Mouse (Mus musculus): Measurements from ENCODE around the gene Ero1lb. TPM values are rescaled to one million over a fixed set of nuclear protein-coding genes. Genes with fewer than 3 reads are reported as not detected.
A peak's percentile ranks its signal among the peaks of the same experiment; 100 is the strongest.
"Not testable (repeated sequence)": the region's sequence is repeated elsewhere in the genome, so short reads cannot be mapped to it uniquely, and the experiment has no call there.

Gene Ero1lb
- total and polyA plus RNA-seq, 3 experiments = 20.4 to 34.8 (median 26.6) TPM

DNA sequence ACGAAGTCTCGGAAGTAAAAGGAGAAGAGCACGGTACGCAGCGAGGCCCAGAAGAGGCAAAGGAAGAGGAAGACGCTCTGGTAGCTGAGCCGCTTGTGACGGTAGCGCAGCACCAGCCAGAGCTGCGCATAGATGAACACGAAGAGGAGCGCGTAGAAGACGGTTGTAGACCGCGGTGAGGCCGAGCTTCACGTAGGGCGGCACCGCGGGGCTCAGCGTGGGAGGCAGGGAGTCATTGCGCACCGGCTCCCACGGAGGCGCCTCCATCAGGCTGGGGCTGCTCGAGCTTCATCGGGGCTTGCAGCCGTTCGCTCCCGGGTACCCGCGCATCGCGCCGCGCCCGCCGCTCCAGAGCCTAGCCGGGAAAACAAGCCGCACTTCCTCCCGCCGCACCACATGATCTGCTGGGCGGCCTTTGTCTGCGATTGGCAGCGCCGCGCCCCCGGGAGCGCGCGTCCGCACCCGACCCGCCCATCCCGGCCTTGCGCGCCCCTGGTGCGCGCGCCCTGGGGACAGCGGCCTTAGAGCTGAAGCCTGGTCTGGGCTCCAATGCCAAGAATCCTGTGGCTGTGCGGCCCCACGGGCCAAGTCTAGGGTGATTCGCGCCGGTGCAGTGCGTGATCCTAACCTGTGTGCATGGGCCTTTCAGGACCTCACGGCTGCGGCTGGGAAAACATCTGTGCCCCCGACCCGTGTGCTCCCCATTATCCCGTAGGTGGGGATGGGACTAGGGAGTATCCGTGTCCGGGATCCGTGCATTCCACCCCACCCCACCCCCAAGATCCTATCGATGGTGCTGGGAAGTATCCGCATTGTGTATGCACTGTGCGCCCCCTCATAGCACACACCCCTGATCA, 84.6 kb downstream of the Ero1lb start:
- Histone ChIP-seq H3K4me2 (ENCODE audit: insufficient read depth, low read depth, poor library complexity, severe bottlenecking) (peak overlapping the region; percentile 51; the same call in 1 of the 2 replicates), H3K4me3 (replicated peaks in 1 of 3; ENCODE audit: low read depth in 2 of 3, low read length in 2 of 3, poor library complexity in 1 of 3) (peak overlapping the region; percentile 32 to 74 (median 44)), H3K9ac (ENCODE audit: insufficient read depth, low read depth) (peak overlapping the region; percentile 28; the same call in 1 of the 2 replicates)
- H3K79me2 ChIP-seq (replicated peaks; ENCODE audit: control insufficient read depth, extremely low read depth, insufficient read depth, poor library complexity, severe bottlenecking); in situ Hi-C loops (cut with MboI; ENCODE audit: low pct_ligation_motif_present, low pct_unique_long_range_greater_than_20kb, low sequenced_read_pairs); H3K4me1 ChIP-seq (ENCODE audit: control insufficient read depth in 1 of 2, insufficient read depth in 2 of 2); H3K36me3 ChIP-seq (replicated peaks in 1 of 2; ENCODE audit: control insufficient read depth in 1 of 2, insufficient read depth in 1 of 2, low read length in 1 of 2); H3K27me3 ChIP-seq (replicated peaks); H3K27ac ChIP-seq (ENCODE audit: insufficient read depth, low read depth); H3K9me3 ChIP-seq (replicated peaks; ENCODE audit: low read length); dilution Hi-C loops (cut with MboI; ENCODE audit: extremely low pct_ligation_motif_present, extremely low pct_unique_long_range_greater_than_20kb, low sequenced_read_pairs): not testable (repeated sequence)
- TF ChIP-seq USF1 (IDR thresholded peaks at IDR 0.05; ENCODE audit: low read depth, low read length) = 0 out of 2 replicates have a peak, but pooled peaks have one; percentile 7
- DNase-seq (ENCODE audit: extremely low read depth) = peak; percentile 19

DNA sequence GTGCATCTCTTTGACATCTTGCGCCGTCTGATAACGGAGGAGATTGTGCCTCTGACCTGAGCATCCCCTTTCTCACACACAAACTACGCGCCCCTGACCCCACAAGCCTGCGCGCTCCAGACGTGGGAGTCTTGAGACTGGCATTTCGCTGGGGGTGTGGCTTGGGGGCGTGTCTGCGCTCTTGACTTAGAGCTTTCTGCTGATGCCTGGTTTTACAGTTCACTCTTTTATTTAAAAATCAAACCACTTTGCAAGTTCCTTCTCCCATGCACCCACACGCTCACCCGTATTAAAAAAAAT, 85.2 kb downstream of the Ero1lb start:
- H3K4me3 ChIP-seq (replicated peaks in 1 of 3; ENCODE audit: low read depth in 2 of 3, low read length in 2 of 3, poor library complexity in 1 of 3) = peak overlapping the region in 1 of 3 experiments; percentile 63

More for the DNA sequence above, 85.2 kb downstream of the Ero1lb start:
- H3K9me3 ChIP-seq (replicated peaks; ENCODE audit: low read length); in situ Hi-C loops (cut with MboI; ENCODE audit: low pct_ligation_motif_present, low pct_unique_long_range_greater_than_20kb, low sequenced_read_pairs); H3K9ac ChIP-seq (ENCODE audit: insufficient read depth, low read depth); H3K27ac ChIP-seq (ENCODE audit: insufficient read depth, low read depth); H3K27me3 ChIP-seq (replicated peaks); dilution Hi-C loops (cut with MboI; ENCODE audit: extremely low pct_ligation_motif_present, extremely low pct_unique_long_range_greater_than_20kb, low sequenced_read_pairs); H3K79me2 ChIP-seq (replicated peaks; ENCODE audit: control insufficient read depth, extremely low read depth, insufficient read depth, poor library complexity, severe bottlenecking); H3K4me1 ChIP-seq (ENCODE audit: control insufficient read depth in 1 of 2, insufficient read depth in 2 of 2); H3K36me3 ChIP-seq (replicated peaks in 1 of 2; ENCODE audit: control insufficient read depth in 1 of 2, insufficient read depth in 1 of 2, low read length in 1 of 2): not testable (repeated sequence)
- H3K4me2 ChIP-seq (ENCODE audit: insufficient read depth, low read depth, poor library complexity, severe bottlenecking) = peak overlapping the region; percentile 51; the same call in 1 of the 2 replicates
- DNase-seq (ENCODE audit: extremely low read depth) = peak; percentile 14

Other genes starting within 250 kb of the Ero1lb start
- gene Actn2, start 225.1 kb upstream of the Ero1lb start, total RNA-seq (2012; rRNA removed) = not detected in 2 replicates
- not detected in 2 replicates for gene Actn2, start 225.1 kb upstream of the Ero1lb start, total RNA-seq (2014; rRNA removed)
- not detected in 2 replicates for gene Actn2, start 225.1 kb upstream of the Ero1lb start, polyA plus RNA-seq (2012; ENCODE audit: insufficient read length, low read depth)
- 92.3 and 117 TPM in 2 replicates for gene Heatr1, start 170.8 kb upstream of the Ero1lb start, total RNA-seq (2012; rRNA removed)
- 69.6 and 77.7 TPM in 2 replicates for gene Heatr1, start 170.8 kb upstream of the Ero1lb start, total RNA-seq (2014; rRNA removed)
- 139 and 149 TPM in 2 replicates for gene Heatr1, start 170.8 kb upstream of the Ero1lb start, polyA plus RNA-seq (2012; ENCODE audit: insufficient read length, low read depth)
- 11.7 and 15.8 TPM in 2 replicates for gene Lgals8, start 100.9 kb upstream of the Ero1lb start, total RNA-seq (2012; rRNA removed)
- gene Lgals8, start 100.9 kb upstream of the Ero1lb start, total RNA-seq (2014; rRNA removed) = 23.5 and 26.8 TPM in 2 replicates
- gene Lgals8, start 100.9 kb upstream of the Ero1lb start, polyA plus RNA-seq (2012; ENCODE audit: insufficient read length, low read depth) = 18.4 and 18.6 TPM in 2 replicates
- gene Edaradd, start 45.4 kb upstream of the Ero1lb start, total RNA-seq (2012; rRNA removed) = 0.38 and 0.68 TPM in 2 replicates
- 0.16 and 0.23 TPM in 2 replicates for gene Edaradd, start 45.4 kb upstream of the Ero1lb start, total RNA-seq (2014; rRNA removed)
- gene Edaradd, start 45.4 kb upstream of the Ero1lb start, polyA plus RNA-seq (2012; ENCODE audit: insufficient read length, low read depth) = 0.24 and 0.29 TPM in 2 replicates
- gene Prl2c3, start 234.2 kb downstream of the Ero1lb start, total RNA-seq (2012; rRNA removed) = not detected in 2 replicates
- not detected in 2 replicates for gene Prl2c3, start 234.2 kb downstream of the Ero1lb start, total RNA-seq (2014; rRNA removed)
- not detected in 2 replicates for gene Prl2c3, start 234.2 kb downstream of the Ero1lb start, polyA plus RNA-seq (2012; ENCODE audit: insufficient read length, low read depth)